Mouse (Mus musculus) embryonic facial prominence, embryonic 10.5 days (tissue): Measurements from ENCODE around the gene Atg10. TPM values are rescaled to one million over a fixed set of nuclear protein-coding genes. Genes with fewer than 3 reads are reported as not detected.

ENCODE experiments used
- DNase-seq: peaks from one replicate; pipeline ENCODE4 v3.0.0-alpha.2; 2017; ENCODE audit warnings: low spot score
- H3K27ac ChIP-seq: fragments of 300-500 bp; sonication (generic); replicated peaks from 2 replicates; pipeline ENCODE4 v1.5.1; 2016; ENCODE audit warnings: mild to moderate bottlenecking
- H3K27me3 ChIP-seq: fragments of 300-500 bp; sonication (generic); replicated peaks from 2 replicates; pipeline ENCODE4 v1.6.1; 2016; ENCODE audit warnings: low read depth, mild to moderate bottlenecking; ENCODE audit not compliant: poor library complexity, severe bottlenecking
- H3K36me3 ChIP-seq: fragments of 300-500 bp; sonication (generic); replicated peaks from 2 replicates; pipeline ENCODE4 v1.6.1; 2016; ENCODE audit warnings: mild to moderate bottlenecking, moderate library complexity
- H3K4me1 ChIP-seq: fragments of 300-500 bp; sonication (generic); 2 replicates; pipeline ENCODE4 v1.6.1; 2016
- H3K4me3 ChIP-seq: fragments of 300-500 bp; sonication (generic); 2 replicates; pipeline ENCODE4 v1.5.1; 2016; ENCODE audit warnings: mild to moderate bottlenecking, moderate library complexity
- H3K9me3 ChIP-seq: fragments of 300-500 bp; sonication (generic); 2 replicates; pipeline ENCODE4 v1.6.1; 2016; ENCODE audit warnings: mild to moderate bottlenecking
- WGBS: fragments of 180-500 bp; shearing (Covaris S2); methylation state at CpG from one replicate; pipeline ENCODE4 v1.1.7; 2016; 5-methylcytosine and 5-hydroxymethylcytosine counted together
- polyA plus RNA-seq: library from polyadenylated mRNA; unstranded; fragments of >200 nt; fragmentation: Nextera tagmentation; extraction: Ambion mirVana; gene quantifications from 2 replicates; pipeline ENCODE4 v1.2.1, GENCODE M21; 2016

The Atg10 gene
- polyA plus RNA-seq, 1 experiment from 2014 or later = 10.5 TPM

GRCm38 (mm10) chr13:90977057-90977456 is 246.7 kb downstream of the Atg10 start:
- no peak overlapping the region for H3K27ac ChIP-seq
- no peak for DNase-seq
- no peak overlapping the region for H3K4me3 ChIP-seq
- no peaks in the 10 kb centered on the region for H3K9me3 ChIP-seq
- H3K27me3 ChIP-seq = no peaks in the 10 kb centered on the region
- H3K36me3 ChIP-seq = no peaks in the 10 kb centered on the region
- WGBS = 88% methylated on average over 3 of the region's 3 CpGs
- no peaks in the 10 kb centered on the region for H3K4me1 ChIP-seq

DNA sequence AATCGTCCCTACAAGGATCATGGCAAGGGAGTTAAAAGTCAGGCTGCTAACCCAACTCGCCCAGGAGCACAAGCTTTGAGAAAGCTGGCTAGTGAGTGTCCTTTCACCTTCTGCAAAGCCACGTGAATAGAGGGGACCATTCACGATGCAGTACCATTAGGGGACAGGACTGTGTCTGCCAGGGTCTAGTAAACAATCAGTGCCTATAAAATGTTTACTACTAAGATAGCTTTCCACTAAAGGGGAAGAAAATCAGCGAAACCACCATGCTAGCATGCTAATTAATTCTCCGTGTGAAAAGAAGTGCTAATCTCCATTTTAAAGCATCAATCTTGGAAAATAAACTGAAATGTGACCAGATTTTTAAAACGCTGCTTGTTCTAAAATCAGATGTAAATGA is 250.4 kb downstream of the Atg10 start:
- WGBS = 62% methylated on average over 7 of the region's 7 CpGs
- no peak overlapping the region for H3K4me3 ChIP-seq
- no peaks in the 10 kb centered on the region for H3K9me3 ChIP-seq
- peaks cover 4% of the 10 kb centered on the region for H3K4me1 ChIP-seq
- H3K27me3 ChIP-seq = no peaks in the 10 kb centered on the region
- no peaks in the 10 kb centered on the region for H3K36me3 ChIP-seq
- H3K27ac ChIP-seq = no peak overlapping the region
- no peak for DNase-seq

- no peaks in the 10 kb centered on the region for H3K9me3 ChIP-seq
- H3K4me1 ChIP-seq = peaks cover 8% of the 10 kb centered on the region
- H3K27me3 ChIP-seq = no peaks in the 10 kb centered on the region
- H3K36me3 ChIP-seq = no peaks in the 10 kb centered on the region
- no peak for DNase-seq
- 89% methylated on average over 10 of the region's 10 CpGs for WGBS
- no peak overlapping the region for H3K27ac ChIP-seq
- no peak overlapping the region for H3K4me3 ChIP-seq
These were observed 253.3 kb downstream of the Atg10 start for GRCm38 (mm10) chr13:90970259-90971017.

DNA sequence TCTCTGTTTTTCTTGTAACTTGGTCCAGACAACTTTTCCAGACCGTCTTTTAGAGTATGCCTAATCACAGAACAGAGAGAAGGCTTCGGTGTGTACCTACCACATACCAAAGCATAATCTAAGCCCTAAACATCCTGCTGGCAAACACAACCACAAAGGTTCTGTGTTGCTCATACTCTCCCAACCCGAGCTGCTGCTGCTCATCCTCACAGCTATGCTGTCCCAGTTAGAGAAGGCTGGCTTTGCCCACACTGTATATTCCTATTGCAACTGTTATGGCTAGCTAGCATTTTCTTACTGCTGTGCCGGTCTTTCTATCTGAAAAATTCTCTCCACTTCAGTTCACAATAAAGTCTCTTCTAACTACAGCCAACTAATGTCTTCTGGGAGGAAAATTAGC is 254.8 kb downstream of the Atg10 start:
- H3K27me3 ChIP-seq = no peaks in the 10 kb centered on the region

DNA sequence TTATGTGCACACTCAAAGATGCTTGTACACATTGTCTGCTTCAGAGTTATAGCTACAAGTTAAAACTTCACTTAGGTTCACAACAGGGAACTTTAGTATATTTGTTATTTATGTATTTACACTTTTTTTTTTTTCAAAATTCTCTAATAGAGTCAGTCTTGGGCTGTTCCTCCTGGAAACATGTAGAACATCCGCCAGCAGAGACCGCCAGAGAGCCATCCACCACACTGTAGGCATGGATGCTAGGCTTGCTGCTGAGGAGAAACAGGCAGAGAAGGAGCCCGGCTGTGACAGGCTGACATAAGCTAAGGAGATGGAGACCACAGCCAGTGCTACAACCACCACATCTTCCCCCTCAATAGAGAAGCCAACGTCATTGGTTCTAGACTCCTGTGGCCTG is 256.3 kb downstream of the Atg10 start:
- no peaks in the 10 kb centered on the region for H3K36me3 ChIP-seq
- no peaks in the 10 kb centered on the region for H3K9me3 ChIP-seq
- 7% methylated on average over 4 of the region's 4 CpGs for whole genome bisulfite sequencing

More for the DNA sequence above, 254.8 kb downstream of the Atg10 start:
- H3K9me3 ChIP-seq = no peaks in the 10 kb centered on the region
- WGBS = 76% methylated on average over 4 of the region's 4 CpGs
- H3K27ac ChIP-seq = no peak overlapping the region
- H3K4me3 ChIP-seq = no peak overlapping the region
- DNase-seq = no peak
- H3K4me1 ChIP-seq = peaks cover 8% of the 10 kb centered on the region
- H3K36me3 ChIP-seq = no peaks in the 10 kb centered on the region

DNA sequence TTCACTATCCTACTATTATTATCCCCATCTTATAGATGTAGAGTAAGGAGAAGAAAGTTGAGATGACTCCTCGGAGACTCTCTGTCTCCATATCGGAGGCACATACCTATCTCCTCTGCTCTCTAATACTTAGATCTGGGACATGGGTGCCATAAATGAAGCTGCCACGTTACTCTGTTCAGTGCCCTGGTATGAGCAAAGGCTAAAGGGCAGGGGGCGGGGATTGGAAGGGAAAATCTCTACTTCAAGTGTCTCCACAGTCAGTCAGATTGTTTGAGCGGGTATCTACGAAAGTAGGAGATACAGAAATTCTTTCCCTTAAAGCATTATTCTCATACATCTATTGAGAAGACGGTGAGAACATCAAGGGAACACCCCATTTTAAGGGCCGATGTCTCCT is 257.8 kb downstream of the Atg10 start:
- DNase-seq = no peak

More for the DNA sequence above, 256.3 kb downstream of the Atg10 start:
- H3K27me3 ChIP-seq = no peaks in the 10 kb centered on the region
- H3K4me3 ChIP-seq = no peak overlapping the region
- DNase-seq = peak; percentile 85
- H3K27ac ChIP-seq = no peak overlapping the region
- H3K4me1 ChIP-seq = peaks cover 8% of the 10 kb centered on the region

GRCm38 (mm10) chr13:90964511-90964910 is 259.3 kb downstream of the Atg10 start:
- Histone ChIP-seq H3K27ac (no peak overlapping the region), H3K9me3 (no peaks in the 10 kb centered on the region), H3K27me3 (no peaks in the 10 kb centered on the region), H3K4me3 (no peak overlapping the region), H3K36me3 (no peaks in the 10 kb centered on the region), H3K4me1 (peaks cover 3% of the 10 kb centered on the region; the same call in 1 of the 2 replicates)
- WGBS = 89% methylated on average over 4 of the region's 4 CpGs
- no peak for DNase-seq

More for the DNA sequence above, 257.8 kb downstream of the Atg10 start:
- H3K27ac ChIP-seq = no peak overlapping the region
- no peaks in the 10 kb centered on the region for H3K27me3 ChIP-seq
- peaks cover 7% of the 10 kb centered on the region for H3K4me1 ChIP-seq
- no peak overlapping the region for H3K4me3 ChIP-seq
- 78% methylated on average over 8 of the region's 8 CpGs for WGBS
- no peaks in the 10 kb centered on the region for H3K36me3 ChIP-seq
- H3K9me3 ChIP-seq = no peaks in the 10 kb centered on the region

- H3K36me3 ChIP-seq = no peaks in the 10 kb centered on the region
- H3K4me3 ChIP-seq = no peak overlapping the region
- WGBS = 58% methylated on average over 10 of the region's 10 CpGs
- no peaks in the 10 kb centered on the region for H3K9me3 ChIP-seq
- DNase-seq = no peak
- H3K27me3 ChIP-seq = no peaks in the 10 kb centered on the region
- H3K27ac ChIP-seq = no peak overlapping the region
- peaks cover 3% of the 10 kb centered on the region; the same call in 1 of the 2 replicates for H3K4me1 ChIP-seq
These were observed 260.7 kb downstream of the Atg10 start for GRCm38 (mm10) chr13:90962836-90963760.

DNA sequence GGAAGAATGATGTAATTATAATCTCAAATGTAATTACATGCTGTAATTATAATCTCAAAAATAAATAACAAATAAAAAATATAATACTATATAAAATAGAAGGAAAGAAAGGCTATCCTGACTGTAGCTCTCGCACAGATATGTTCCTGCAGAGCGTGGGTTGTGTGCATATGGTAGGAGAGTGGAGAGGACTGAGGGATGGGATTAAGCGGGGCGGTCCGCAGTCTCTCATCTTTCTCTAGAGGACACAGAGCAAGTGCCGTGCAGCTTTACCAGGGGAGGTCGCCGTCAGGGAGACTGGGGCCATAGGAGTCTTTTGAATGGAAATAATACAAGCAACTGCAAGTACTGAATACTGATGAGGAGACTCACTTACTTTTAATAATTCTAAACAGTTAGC is 263.2 kb downstream of the Atg10 start:
- Histone ChIP-seq H3K36me3 (no peaks in the 10 kb centered on the region), H3K4me1 (no peaks in the 10 kb centered on the region), H3K4me3 (no peak overlapping the region), H3K27me3 (no peaks in the 10 kb centered on the region), H3K9me3 (no peaks in the 10 kb centered on the region), H3K27ac (no peak overlapping the region)
- no peak for DNase-seq
- 92% methylated on average over 8 of the region's 8 CpGs for WGBS

GRCm38 (mm10) chr13:90958894-90959293 is 264.9 kb downstream of the Atg10 start:
- Histone ChIP-seq H3K4me1 (no peaks in the 10 kb centered on the region), H3K27me3 (no peaks in the 10 kb centered on the region), H3K27ac (no peak overlapping the region), H3K4me3 (no peak overlapping the region), H3K36me3 (no peaks in the 10 kb centered on the region), H3K9me3 (no peaks in the 10 kb centered on the region)
- 57% methylated on average over 2 of the region's 2 CpGs for WGBS
- no peak for DNase-seq

DNA sequence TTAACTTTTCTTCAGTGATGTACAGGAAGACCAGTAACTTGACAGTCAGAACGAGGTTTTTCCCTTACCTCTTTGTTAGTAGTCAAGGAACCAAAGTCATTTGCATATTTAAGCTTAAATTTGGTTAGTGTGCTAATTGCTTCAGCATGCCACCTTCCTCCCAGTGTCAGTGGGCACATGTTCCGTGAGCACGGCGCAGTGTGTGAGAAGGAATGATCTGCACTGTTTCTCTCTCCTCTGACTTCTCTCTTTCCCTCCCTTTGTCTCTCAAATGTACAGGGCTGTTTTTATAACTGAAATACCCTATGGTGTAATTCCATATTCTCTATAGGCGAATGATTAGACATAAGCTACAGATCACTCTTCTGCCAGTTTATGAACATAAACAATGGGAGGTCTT is 284.2 kb downstream of the Atg10 start:
- no peaks in the 10 kb centered on the region for H3K9me3 ChIP-seq
- no peaks in the 10 kb centered on the region for H3K36me3 ChIP-seq
- H3K4me3 ChIP-seq = no peak overlapping the region
- no peak for DNase-seq
- H3K27me3 ChIP-seq = no peaks in the 10 kb centered on the region
- 81% methylated on average over 5 of the region's 5 CpGs for WGBS
- no peaks in the 10 kb centered on the region for H3K4me1 ChIP-seq
- H3K27ac ChIP-seq = no peak overlapping the region

- Histone ChIP-seq H3K4me1 (no peaks in the 10 kb centered on the region), H3K36me3 (no peaks in the 10 kb centered on the region), H3K9me3 (no peaks in the 10 kb centered on the region), H3K27me3 (no peaks in the 10 kb centered on the region), H3K27ac (no peak overlapping the region), H3K4me3 (no peak overlapping the region)
- 66% methylated on average over 6 of the region's 6 CpGs for WGBS
- DNase-seq = no peak
These were observed 284.6 kb downstream of the Atg10 start for GRCm38 (mm10) chr13:90939192-90939591.

DNA sequence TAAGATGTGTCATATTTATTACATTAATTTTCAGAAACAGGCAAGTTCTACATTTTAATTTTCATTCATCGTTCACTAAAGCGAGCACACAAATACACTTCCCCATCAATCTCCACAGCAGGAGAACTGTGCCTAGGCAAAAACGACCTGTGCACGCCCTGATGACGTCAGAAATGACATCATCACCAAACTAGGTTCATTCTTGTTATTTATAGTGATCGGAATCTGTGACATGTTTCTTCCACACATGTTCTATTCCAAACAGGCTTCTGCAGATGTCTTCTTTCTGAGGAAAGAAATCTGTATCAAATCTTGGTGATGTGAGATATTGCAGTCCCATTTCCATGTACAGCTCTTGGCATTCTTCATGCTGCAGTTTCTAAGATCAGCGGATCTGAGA is 287.9 kb downstream of the Atg10 start:
- 88% methylated on average over 7 of the region's 7 CpGs for WGBS
- H3K36me3 ChIP-seq = no peaks in the 10 kb centered on the region
- no peaks in the 10 kb centered on the region for H3K4me1 ChIP-seq
- DNase-seq = no peak
- no peak overlapping the region for H3K27ac ChIP-seq
- H3K9me3 ChIP-seq = no peaks in the 10 kb centered on the region
- H3K4me3 ChIP-seq = no peak overlapping the region
- no peaks in the 10 kb centered on the region for H3K27me3 ChIP-seq
